Mouse (Mus musculus): Measurements from ENCODE around the gene Ptms.

- TF ChIP-seq POLR2A (IDR thresholded peaks at IDR 0.05; ENCODE audit: borderline replicate concordance, low read depth, low read length): no peak
- TF ChIP-seq CTCF (IDR thresholded peaks at IDR 0.05; ENCODE audit: low read depth, low read length): no peak
Observed at GRCm38 (mm10) chr6:124959960-124960359, 40.1 kb upstream of the Ptms start.

Measured in bone marrow macrophage, adult 2 months (primary cell).